Mouse (Mus musculus) liver, adult 2 months (tissue): ENCODE measurements around the gene Ephx4.

ENCODE experiments used
- CTCF ChIP-seq: fragments of 200-500 bp; IDR thresholded peaks from 2 replicates; pipeline ENCODE4 v1.5.1; 2011; ENCODE audit warnings: low read depth, low read length, control low read depth
- POLR2A ChIP-seq: fragments of 200-500 bp; IDR thresholded peaks from 2 replicates; pipeline ENCODE4 v1.6.1; 2011; ENCODE audit warnings: low read length, control low read depth; ENCODE audit not compliant: insufficient read depth; ENCODE audit errors: extremely low read depth

GRCm38 (mm10) chr5:107405361-107405760, 2.8 kb downstream of the Ephx4 start:
- TF ChIP-seq CTCF (no peak), POLR2A (no peak)
